Mouse (Mus musculus) adrenal gland, adult 2 months (tissue): Measurements from ENCODE around the gene Nt5dc3. TPM values are rescaled to one million over a fixed set of nuclear protein-coding genes. Genes with fewer than 3 reads are reported as not detected.

ENCODE experiments used
- DNase-seq: peaks from one replicate; pipeline ENCODE4 v3.0.0; 2021
- polyA plus RNA-seq: library from polyadenylated mRNA; depleted of rRNA; stranded (reverse); fragments of >200 nt; gene quantifications from 2 replicates; pipeline ENCODE4 v1.2.3, GENCODE M21; 2012
- total RNA-seq, 2 experiments: library from RNA; stranded (reverse); gene quantifications; 2 replicates each; pipeline ENCODE4 v1.2.3; 2021

Nt5dc3 gene
- total and polyA plus RNA-seq, 3 experiments = 29.8 to 57.4 (median 30.2) TPM

DNA sequence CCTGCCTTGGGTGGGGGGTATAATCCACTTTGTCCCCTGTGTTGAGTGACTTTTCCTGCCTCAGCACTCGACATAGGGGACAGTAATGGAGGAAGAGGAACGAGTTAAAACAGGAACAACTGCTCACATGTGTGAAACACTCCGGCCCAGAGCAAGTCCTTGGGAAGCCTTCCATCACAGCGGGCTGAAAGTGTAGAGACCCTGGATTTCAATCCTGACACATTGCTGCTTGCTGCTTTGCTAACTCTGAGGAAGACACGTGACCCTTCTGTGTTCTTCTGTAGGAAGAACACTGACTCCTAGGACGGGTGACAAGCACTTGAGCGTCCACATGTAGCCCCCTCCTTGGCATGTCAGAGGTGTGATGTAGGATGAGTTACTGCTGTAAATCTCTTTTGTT is 36.3 kb downstream of the Nt5dc3 start:
- no peak for DNase-seq

DNA sequence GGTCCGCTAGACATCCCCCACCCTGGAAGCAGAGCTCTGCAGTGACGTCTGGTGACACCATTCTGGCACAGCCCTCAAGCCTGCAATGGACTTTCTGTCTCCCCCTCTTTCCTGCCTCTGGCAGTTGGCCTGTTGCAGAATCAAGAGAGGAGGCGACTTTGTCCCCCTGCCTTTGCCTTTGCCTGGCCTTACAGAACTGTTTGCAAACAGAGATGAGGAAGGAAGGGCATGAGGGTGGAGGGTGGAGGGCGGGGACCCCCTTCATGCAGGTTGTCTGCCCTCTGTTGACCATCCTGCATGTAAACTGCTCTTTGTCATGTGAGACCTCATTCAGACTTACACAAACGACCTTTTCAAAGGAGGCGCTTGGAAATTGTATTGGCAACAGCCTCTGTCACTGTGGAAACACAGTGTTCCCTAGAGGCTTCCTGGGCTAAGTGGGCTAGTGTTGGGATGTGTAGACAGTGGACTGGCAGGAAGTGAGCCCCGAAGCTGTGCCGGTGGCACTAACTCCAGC is 40.9 kb downstream of the Nt5dc3 start:
- no peak for DNase-seq

DNA sequence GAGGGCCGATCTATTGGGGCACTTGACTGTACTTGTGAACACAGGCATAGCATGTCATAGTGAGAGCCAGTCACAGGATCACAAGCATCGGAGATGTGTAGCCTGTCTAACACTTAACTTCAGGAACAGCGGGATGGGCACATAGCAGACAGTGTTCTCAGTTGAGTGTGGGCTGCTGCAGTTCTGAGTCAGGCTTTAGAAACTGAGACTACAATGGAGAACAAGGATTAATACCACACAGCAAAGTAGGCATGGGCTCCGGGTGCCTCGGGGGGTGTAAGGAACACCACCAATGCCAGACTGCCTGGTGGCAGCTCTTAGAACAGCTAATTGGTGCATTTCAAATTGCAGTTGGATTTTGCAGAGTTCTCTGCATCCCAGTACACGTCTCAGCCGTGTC is 42.2 kb downstream of the Nt5dc3 start:
- DNase-seq = no peak

DNA sequence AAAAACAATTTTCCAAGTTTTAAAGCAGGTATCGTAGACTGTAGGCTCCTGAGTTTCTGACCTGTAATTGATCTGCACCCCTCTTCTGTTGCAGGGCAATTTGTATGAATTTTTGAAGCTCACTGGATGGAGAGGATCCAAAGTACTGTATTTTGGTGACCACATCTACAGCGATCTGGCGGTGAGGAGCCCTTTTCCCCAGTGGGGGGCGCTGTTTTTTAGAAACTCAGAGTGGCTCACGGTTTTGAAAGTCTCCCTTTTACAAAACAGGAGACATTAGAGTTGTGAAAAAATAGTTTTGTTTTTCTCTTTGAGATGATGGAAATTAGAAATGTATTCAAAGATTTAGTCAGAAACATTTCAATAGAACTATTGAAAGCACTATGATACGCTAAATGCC is 45.3 kb downstream of the Nt5dc3 start:
- no peak for DNase-seq

DNA sequence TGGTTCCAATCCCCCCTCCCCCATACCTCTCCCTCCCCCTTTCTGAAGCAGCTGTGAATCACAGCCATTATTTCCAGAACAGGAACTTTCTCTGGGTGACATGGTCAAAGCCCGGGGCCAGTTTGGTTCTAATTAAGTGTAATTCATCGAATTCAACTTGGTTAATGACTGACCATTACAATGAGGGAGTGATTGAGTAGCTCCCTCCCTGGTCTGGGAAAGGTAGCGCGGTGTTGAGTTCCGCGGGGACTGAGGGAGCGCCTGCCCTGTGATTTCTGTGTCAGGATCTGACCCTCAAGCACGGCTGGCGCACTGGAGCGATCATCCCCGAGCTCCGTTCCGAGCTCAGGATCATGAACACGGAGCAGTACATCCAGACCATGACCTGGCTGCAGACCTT is 46.1 kb downstream of the Nt5dc3 start:
- no peak for DNase-seq

DNA sequence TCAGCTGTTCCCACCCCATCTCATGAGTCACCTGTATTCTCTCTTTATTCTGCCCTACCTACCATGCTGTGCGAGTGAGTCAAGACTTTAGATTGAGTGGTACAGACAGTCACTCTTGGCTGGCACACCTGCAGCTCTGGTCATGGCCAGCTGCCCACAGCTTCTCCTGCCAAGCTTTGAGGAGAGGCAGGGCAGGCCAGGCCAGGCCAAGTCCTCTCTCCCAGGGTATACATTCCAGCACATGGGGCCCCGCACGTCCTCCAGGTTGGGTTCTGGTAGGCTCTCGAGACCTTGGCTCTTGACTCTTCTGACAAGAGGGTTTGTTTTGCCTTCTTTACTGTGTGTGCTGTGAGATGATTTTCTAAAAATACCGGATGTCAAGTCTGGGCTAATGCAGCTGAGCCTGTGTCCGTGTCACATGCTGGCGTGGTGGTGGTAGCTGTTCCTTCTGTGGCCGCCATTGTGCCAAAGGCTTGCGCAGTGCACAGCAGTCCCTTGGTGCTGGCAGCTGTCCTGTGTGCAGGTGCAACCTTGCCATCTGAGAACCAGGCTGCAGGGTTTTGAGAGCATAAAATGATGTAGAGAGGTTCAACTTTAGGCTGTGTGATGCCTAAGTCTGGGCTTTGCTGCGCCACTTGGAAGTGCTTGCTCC is 47.2 kb downstream of the Nt5dc3 start:
- DNase-seq = peak; percentile 62

DNA sequence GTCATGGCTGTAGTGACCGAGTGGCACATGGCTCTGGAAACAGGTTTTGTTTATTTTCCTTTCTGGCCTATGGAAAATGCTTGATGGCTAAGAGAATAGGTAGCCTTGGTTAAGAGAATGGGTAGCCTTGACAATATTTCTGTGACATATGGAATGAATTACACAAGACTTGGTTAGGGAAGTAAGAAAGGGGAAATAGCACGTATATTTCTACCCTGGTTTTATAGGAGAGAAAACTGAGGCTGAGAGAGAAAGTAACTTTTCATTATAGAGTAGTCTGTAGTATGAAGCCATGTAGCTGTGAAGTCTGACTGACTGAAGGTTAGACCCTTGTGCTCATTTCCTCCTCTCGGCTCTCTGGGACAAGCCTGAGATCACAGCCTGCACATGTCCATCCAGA is 48.1 kb downstream of the Nt5dc3 start:
- DNase-seq = no peak

DNA sequence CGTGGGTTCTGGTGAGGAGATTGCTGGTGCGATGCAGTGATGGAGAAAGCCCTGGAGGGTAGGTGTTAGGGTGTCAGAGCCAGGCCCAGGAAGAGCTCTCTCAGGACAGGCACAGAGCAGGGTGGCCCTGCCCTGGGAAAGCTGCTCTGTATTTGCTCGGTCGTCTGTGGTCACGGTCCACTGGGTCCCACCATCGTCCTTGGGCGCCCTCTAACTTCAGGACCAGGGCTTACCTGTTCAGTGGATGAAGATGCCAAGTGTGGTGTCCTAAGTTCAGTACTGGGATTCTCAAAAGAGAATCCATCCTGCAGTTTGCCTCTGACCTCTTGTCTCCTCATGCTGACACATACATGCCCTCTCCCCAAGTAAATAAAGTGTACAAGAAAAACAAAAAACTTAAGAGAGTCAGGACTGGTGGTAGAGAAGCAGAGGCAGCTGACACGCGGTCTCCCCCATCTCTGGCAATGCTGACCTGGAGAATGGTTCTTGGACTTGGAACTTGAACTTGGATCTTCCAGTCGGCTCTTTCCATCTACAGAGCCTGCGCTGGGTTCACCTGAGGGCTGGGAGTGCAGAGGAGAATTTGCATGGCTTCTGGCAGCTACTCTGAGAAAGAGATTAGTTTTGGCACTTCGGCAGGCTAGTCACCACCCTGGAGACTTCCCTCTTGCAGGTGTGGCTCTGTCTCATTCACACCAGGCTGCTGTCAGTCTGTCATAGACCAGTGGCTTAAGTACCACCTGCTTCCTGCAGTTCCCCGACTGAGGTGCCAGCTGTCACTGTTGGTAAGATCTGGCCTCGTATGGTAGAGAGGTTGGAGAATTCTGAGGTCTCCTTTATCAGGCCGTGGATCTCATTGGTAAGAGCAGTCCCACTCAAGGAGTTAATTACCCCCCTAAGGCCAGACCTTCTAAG is 49.7 kb downstream of the Nt5dc3 start:
- no peak for DNase-seq

DNA sequence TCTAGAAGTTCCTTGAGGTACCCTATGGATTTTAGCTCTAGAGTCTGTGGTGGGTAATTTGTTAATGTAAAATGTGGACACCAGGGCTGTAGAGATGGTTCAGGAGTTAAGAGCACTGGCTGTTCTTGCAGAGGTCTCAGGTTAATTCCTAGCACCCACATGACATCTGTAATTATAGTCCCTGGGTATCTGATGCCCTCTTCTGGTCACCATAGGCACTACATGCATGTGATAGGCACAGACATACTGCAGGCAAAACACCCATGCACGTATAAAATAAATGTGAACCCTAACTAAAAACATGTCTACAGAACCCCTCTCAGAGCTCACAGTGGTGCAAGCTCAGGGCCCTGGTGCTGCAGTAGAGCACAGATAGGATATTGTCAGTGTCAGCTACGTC is 50.7 kb downstream of the Nt5dc3 start:
- DNase-seq = no peak

DNA sequence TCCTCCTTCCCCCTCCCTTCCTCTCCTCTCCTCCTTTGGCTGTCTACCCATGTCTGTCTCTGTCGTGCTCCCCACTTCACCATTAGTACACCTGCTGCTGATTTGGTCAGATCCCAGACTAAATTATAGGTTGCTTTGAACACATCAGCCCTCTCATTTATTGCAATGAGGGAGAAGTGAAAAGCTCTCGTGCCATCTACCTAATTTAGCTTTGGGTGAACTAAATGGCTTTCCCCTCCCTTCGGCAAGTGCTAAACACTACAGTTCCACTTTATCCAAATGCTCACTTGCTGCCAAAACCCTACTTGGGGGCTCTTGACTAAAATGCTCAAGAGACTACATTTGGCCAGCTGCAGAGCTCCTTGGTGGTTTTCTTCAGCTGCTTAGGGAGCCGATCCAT is 58.0 kb downstream of the Nt5dc3 start:
- no peak for DNase-seq

DNA sequence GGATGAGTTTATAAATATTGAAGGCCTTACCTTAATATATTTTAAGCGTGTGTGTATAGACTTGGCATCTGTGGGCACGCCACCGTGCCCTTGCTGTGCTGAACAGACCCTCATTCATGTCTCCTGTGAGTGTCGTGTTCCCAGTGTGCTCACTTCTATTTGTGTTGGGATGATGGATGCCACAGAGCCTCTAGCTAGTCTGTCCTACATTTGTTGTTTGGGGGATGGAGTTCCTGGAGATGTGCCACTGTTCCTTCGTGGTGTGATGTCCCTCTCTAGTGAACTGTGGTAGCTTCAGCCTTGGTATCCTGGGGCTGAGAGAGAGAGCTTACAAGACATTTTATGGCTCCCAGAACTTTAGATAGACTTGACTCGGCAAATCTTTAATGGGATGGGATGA is 60.0 kb downstream of the Nt5dc3 start:
- DNase-seq = no peak

DNA sequence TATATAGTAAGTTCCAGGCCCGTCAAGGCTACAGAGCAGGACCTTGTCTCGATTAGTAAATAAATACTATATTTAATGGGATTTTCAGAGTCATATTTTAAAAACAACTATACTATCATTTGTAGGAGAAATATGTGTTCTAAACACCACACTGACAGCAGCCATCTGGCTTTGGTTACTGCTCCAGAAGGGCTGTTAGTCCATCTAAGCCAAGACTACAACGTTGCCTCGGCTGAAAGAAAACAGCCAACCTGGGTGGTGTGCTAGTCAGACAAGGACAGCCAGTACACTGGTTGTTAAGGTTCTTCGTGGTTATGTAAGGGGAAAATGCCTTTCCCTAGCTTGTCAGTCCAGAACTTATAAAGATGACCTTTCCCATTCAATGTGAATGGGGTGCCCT is 63.9 kb downstream of the Nt5dc3 start:
- DNase-seq = no peak

DNA sequence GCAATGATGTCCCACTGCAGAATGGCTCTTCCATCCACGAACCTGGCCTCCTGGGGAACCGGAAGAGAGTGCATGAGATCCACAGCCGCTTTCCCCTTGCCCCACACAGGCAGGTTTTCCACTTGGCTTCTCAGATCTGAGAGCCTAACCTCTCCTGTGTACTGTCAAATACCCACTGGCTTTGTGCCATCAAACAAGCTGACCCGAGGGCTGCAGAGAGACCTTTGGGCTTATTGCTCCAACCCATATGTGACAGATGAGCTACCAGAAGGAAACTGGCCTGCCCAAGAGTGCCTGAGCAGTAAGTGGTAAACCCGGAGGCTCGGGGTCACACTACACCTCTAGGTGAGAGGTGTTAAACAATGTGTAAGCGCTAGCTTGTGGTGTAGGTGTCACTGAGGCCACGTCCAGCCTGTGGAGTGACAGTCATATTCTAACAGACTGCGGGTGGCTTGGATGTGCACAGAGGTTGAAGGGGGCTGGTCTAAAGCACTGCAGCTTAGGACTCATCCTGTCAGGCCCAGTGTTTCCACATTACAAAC is 68.2 kb downstream of the Nt5dc3 start:
- no peak for DNase-seq

DNA sequence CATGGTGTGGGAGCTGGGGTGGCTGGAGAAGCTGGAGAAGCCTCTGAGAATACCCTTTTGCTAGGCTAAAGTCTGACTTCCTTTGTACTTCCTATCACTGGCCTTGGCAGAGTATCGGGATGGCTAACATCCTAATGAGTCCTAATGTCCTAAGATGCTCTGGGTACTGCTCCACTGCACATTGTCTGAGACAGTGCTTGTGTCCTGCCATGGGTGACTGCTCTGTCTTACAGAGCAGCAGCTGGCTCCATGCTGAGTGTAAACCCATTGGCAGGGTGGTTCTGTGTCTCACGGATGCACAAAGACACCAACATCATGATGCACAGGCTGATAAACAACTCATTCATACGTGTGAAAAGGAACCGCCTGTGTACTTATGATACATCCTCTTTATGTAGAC is 70.3 kb downstream of the Nt5dc3 start:
- no peak for DNase-seq

DNA sequence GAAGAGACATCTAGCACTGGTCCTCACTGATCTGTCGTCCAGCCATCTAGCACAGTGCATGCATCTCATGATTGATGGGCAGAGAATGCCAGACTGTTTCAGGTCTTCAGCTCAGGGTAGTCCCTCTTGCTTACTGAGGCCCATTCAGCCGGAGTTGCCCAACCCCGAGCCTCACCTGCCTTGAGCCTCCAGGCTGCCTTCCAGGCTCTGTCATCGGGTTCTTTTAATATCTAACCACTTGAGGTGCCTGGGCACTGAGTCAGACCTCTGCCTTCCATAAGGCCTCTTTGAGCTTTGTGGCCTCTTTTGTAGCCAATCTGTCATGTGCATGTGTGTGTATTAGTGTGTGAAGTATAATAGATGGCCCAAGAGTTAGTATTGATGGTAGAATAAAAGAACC is 70.7 kb downstream of the Nt5dc3 start:
- no peak for DNase-seq

DNA sequence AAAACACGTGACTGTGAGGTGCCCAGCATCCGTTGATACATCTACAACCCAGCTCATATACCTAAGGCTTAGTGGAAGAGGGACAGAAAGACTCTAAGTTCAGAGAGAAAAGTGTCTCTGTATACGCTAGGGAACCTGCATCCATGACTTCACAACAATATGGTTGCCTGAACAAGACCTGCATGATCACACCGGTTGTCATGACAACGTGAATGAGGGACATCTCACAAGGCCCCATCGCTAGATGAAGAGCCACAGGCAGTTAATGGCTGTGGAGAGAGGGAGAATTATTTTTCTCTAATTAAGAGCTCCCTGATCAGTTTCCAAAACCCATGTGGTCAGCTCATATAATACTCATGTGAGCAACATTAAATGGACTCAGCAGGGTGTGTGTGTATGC is 73.4 kb downstream of the Nt5dc3 start:
- no peak for DNase-seq

DNA sequence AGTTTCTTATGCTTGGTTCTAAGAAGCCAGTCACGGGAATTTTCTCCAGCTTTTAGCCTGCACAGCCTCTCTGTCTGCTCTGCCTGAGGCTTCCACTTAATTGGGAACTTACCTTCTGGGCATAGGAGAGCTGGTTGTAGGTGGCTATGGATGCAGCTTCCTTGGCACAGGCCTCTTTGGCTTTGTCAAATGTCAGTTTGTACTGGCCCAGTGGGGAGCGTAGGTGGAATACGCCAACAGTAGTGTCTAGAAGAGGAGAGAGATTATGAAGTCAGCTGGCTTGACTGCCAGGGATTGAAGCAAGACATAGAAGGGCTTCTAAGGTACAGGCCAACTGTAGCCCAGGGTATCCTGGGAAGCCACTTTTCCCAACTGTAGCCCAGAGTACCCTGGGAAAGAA is 74.6 kb downstream of the Nt5dc3 start:
- no peak for DNase-seq

DNA sequence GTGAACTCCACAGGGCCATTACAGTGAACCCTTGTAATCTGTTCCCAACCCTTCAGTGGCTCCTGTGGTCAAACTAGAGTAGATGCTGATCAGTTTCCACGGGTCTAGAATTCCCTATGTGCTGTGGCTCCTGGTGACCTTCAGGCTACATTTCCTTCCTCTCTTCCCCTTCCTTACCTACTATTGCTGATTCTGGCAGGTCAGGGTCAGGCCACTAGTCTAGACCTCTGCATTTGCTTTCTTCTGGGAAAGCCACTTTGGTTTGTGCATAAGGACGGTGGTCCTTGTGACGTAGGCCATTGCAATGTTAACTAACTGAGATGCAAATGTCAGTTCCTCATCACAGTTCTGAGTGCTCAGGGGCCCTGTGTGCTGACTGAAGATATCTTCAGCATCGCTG is 81.6 kb downstream of the Nt5dc3 start:
- DNase-seq = no peak

DNA sequence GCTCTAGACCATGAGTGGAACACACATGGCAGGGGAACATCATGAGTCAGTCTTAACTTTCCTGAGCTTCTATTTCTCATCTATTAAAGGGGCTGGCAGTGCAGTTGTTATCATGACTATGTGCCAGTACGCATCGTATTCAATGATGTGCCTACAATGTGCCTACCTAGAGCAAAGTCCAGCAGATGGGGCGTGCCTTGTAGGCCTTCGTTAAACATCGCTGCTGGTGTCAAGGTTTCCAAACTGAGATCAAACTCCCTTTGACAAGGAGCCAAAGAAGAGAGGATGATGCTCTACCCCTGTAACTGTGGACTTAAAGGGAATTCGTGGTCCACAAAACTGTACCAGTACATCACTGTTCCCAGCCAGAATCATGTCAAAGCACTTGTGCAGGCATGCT is 83.7 kb downstream of the Nt5dc3 start:
- no peak for DNase-seq

DNA sequence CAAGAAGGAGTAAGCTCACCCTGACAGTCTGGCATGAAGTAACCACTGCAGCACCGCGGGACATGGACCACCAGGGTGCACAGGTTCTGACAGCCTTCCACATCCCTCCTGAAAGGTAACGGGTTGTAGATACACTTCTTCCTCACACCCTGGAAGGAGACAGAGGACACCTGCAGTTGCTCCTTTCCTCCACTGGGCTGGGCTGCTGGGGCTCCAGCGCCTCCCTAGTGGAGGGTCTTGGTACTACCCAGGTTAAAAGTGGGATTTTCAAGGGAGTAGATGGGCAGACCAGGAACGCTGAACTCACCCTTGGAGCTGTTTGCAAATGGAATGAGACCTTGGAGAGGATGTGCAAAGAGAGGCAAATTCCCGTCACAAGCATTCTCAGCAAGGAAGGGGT is 84.6 kb downstream of the Nt5dc3 start:
- DNase-seq = no peak

DNA sequence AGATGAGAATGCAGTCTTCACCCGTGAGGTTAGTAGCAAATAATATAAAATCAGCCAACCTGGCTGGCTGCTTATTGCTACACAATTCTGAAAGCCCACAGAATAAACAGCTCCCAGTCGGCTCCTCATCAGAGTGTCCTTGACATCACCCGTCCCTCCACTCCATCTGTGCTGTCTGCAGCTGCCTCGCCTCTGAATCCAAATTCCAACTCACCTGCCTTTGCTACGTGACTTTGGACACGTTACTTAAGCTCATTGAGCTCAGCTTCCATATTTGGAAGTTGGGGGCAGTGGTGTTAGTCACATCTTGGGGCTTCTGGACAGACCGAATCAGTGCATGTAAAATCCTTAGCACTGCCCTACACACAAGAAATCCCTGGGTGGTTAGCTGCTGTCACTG is 93.3 kb downstream of the Nt5dc3 start:
- DNase-seq = no peak

DNA sequence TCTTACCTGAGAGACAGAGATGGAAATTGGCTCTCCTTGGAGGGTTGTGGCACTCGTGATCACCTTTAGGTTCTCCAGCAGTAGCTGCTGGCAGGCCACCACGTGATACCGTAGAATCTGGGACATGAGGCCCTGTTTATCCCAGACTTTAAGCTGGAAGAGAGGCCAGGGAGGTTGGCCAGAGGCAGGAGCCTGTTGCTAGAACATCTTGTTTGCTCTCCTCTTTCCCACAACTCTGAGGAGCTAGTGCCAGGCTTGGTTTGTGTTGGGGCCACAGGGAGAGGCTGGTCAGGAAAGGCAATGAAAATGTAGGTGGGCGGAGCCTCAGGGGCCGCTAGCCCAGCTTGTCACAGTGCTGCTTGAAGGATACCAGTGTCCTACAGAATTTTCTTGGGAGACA is 93.8 kb downstream of the Nt5dc3 start:
- no peak for DNase-seq

DNA sequence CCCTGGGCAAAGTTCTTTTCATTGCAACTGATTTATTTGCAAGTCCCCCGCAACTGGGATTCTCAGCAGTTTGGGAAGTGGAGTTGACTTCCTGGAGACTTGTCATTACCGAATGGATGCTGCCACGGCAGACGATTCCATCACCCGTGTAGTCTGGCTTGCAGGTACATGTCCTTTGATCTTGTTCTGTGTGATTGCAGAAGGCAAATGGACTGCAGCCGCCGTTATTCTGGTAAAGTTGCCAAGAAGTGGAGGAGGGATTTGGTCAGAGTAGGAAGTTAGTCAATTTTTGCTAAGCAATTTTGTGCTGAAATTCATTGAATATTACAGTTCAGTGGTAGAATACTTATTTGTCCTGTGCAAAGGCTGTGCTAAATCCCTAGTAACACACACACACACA is 99.9 kb downstream of the Nt5dc3 start:
- no peak for DNase-seq
